Mouse (Mus musculus): ENCODE results near the gene Etv1. TPM values are rescaled to one million over a fixed set of nuclear protein-coding genes. Genes with fewer than 3 reads are reported as not detected.
A peak's percentile ranks its signal among the peaks of the same experiment; 100 is the strongest.
"Not testable (repeated sequence)": the region's sequence is repeated elsewhere in the genome, so short reads cannot be mapped to it uniquely, and the experiment has no call there.

Etv1 gene
- polyA plus RNA-seq, 1 experiment from 2014 or later = 18.5 TPM

DNA sequence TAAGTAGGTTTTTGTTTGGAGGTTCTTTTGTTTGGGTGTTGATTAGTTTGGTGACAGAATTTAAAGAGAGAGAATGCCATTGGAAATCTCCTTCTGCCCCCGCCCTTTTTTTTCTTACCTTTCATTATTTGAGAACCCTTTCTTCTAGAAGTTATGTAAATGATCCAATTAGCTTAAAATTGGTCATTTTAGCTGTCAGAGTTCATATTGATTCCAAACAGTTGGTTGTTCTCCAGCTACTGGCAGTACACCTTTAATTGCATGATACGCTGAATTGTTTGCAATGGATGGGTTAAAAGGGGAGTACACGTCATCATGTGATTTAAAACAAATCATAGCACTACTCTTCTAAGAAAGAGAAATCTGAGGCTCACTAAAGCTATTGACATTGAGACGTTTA is 55.4 kb downstream of the Etv1 start:
- Histone ChIP-seq H3K4me3 (no peak overlapping the region), H3K27ac (no peak overlapping the region), H3K4me1 (no peaks in the 10 kb centered on the region), H3K9me3 (no peaks in the 10 kb centered on the region), H3K27me3 (ENCODE audit: insufficient read depth, poor library complexity, severe bottlenecking) (no peaks in the 10 kb centered on the region), H3K36me3 (peaks cover 9% of the 10 kb centered on the region; the same call in 1 of the 2 replicates)
- DNase-seq (ENCODE audit: low spot score) = no peak
- WGBS = 86% methylated on average over 4 of the region's 4 CpGs

DNA sequence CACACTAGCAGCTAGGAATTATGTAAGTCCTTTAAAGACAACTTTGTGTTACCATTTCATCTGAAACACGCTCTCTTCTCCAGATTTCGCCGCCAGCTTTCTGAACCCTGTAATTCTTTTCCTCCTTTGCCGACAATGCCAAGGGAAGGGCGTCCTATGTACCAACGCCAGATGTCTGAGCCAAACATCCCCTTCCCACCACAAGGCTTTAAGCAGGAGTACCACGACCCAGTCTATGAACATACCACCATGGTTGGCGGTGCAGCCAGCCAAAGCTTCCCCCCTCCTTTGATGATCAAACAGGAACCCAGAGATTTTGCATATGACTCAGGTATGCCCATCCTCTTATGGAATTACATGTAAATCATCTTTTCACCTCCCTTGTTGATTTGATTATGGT is 55.8 kb downstream of the Etv1 start:
- H3K27ac ChIP-seq; H3K9me3 ChIP-seq; H3K36me3 ChIP-seq; H3K27me3 ChIP-seq (ENCODE audit: insufficient read depth, poor library complexity, severe bottlenecking); DNase-seq (ENCODE audit: low spot score); H3K4me1 ChIP-seq; H3K4me3 ChIP-seq: not testable (repeated sequence)
- WGBS = 92% methylated on average over 7 of the region's 8 CpGs

GRCm38 (mm10) chr12:38843801-38844295 is 64.7 kb downstream of the Etv1 start:
- Histone ChIP-seq H3K27me3 (ENCODE audit: insufficient read depth, poor library complexity, severe bottlenecking) (no peaks in the 10 kb centered on the region), H3K4me3 (no peak overlapping the region), H3K27ac (no peak overlapping the region), H3K4me1 (no peaks in the 10 kb centered on the region), H3K36me3 (no peaks in the 10 kb centered on the region), H3K9me3 (no peaks in the 10 kb centered on the region)
- 61% methylated on average over 1 of the region's 1 CpGs for WGBS
- DNase-seq (ENCODE audit: low spot score) = no peak

DNA sequence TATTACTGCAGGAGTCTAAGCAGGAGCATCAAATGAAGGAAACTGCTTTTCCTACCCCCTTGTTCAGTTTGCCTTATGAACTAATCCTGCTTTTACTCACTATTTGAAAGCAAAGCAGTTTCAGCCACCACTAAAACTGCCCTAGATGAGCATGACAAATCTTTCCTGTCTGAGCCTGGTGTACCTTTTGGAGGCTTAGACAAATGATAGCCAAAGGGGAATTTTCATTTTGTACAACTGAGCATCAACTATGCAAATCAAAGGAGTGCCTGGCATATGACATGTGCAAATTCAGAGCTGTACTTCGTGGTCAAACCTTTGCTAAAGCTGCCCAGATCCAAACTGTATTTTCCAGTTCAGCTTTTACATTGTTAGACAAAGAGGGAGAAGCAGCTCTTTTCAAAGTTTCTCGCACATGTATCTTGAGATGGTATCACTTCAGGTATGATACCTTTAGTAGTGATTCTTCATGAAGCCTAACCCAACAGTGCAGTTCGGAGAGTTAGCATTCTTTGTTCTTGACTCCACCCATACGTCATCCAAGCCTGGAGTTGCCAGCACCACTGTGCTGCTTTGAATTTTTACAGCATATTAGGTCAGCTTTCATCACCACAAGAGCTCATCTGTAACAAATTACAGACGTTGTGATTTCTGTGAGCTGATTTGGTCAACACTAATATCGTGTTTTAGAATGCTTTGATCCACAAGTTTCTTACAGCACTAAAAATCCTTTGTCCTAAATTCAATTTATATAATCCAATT is 68.5 kb downstream of the Etv1 start:
- Histone ChIP-seq H3K9me3 (no peaks in the 10 kb centered on the region), H3K4me3 (no peak overlapping the region), H3K36me3 (no peaks in the 10 kb centered on the region), H3K27me3 (ENCODE audit: insufficient read depth, poor library complexity, severe bottlenecking) (no peaks in the 10 kb centered on the region), H3K4me1 (no peaks in the 10 kb centered on the region), H3K27ac (no peak overlapping the region)
- no peak for DNase-seq (ENCODE audit: low spot score)
- 65% methylated on average over 6 of the region's 6 CpGs for WGBS

DNA sequence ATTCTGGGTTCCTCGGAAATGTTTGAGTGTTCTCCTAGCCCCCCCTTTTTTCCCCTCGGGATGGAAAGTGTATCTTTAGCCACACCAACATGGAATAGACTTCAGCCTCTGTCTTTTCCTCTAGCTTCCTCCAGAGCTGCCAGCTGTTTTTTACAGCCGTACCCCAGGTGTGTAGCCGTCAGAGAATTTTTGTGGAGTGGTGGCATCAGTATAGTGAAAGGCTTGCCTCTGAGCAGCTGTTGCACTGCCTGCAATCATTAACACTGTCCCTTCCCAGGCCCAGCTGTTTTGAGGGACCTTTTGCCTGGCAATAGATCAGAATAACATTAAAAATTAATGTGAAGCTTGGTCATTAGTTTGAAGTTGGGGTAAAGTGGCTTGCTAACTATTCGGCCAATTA is 70.8 kb downstream of the Etv1 start:
- no peak for DNase-seq (ENCODE audit: low spot score)
- Histone ChIP-seq H3K9me3 (no peaks in the 10 kb centered on the region), H3K4me3 (no peak overlapping the region), H3K36me3 (no peaks in the 10 kb centered on the region), H3K4me1 (no peaks in the 10 kb centered on the region), H3K27me3 (ENCODE audit: insufficient read depth, poor library complexity, severe bottlenecking) (no peaks in the 10 kb centered on the region), H3K27ac (no peak overlapping the region)
- 78% methylated on average over 5 of the region's 5 CpGs for WGBS

DNA sequence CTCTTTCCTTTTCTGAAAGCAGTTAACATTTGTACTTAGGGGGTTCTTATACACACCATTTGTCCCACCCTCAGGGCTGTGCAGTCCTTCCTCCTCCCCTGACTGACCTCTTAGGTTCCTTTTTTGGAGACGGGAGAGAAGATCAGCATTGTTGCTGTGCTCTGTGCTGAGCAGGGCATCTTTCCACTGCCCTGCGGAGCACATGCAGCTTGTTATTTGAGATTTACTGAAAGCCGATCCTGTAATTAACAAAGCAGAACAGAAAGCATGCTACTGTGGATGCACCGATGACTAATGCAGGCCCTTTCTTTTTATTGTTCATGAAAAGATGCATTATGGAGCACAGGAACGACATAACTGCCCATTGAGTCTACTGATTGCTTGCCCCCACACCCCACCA is 75.1 kb downstream of the Etv1 start:
- 69% methylated on average over 5 of the region's 5 CpGs for WGBS
- peaks cover 6% of the 10 kb centered on the region; the same call in 1 of the 2 replicates for H3K36me3 ChIP-seq
- no peak overlapping the region for H3K4me3 ChIP-seq
- H3K9me3 ChIP-seq = no peaks in the 10 kb centered on the region
- no peaks in the 10 kb centered on the region for H3K4me1 ChIP-seq
- no peaks in the 10 kb centered on the region for H3K27me3 ChIP-seq (ENCODE audit: insufficient read depth, poor library complexity, severe bottlenecking)
- no peak for DNase-seq (ENCODE audit: low spot score)
- no peak overlapping the region for H3K27ac ChIP-seq

DNA sequence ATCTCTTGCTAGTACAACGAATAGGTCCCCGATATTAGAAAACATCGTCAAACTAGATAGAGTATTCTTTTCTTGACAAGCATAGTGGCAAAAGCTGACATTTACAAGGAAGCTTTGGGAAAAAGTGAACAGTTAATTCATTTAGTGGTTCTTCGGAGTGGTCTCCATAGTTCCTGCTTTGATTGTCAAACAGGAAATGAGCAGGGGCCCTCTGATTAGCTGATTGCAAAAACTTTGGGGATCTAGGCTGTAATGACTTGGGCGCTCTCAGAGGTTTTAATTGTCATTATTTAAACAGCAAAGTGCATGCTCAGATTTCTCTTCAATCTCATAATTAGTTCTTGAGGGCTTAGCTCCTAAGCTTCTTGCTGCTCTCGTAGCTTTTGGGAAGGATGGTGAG is 75.6 kb downstream of the Etv1 start:
- Histone ChIP-seq H3K27me3 (ENCODE audit: insufficient read depth, poor library complexity, severe bottlenecking) (no peaks in the 10 kb centered on the region), H3K27ac (no peak overlapping the region), H3K36me3 (peaks cover 6% of the 10 kb centered on the region; the same call in 1 of the 2 replicates), H3K9me3 (no peaks in the 10 kb centered on the region), H3K4me3 (no peak overlapping the region), H3K4me1 (no peaks in the 10 kb centered on the region)
- whole genome bisulfite sequencing = 80% methylated on average over 6 of the region's 6 CpGs
- no peak for DNase-seq (ENCODE audit: low spot score)

GRCm38 (mm10) chr12:38859675-38860074 is 80.5 kb downstream of the Etv1 start:
- no peak overlapping the region for H3K4me3 ChIP-seq
- H3K27me3 ChIP-seq (ENCODE audit: insufficient read depth, poor library complexity, severe bottlenecking) = no peaks in the 10 kb centered on the region
- H3K4me1 ChIP-seq = no peaks in the 10 kb centered on the region
- H3K9me3 ChIP-seq = no peaks in the 10 kb centered on the region
- no peak overlapping the region for H3K27ac ChIP-seq
- DNase-seq (ENCODE audit: low spot score) = no peak
- H3K36me3 ChIP-seq = peaks cover 6% of the 10 kb centered on the region; the same call in 1 of the 2 replicates
- 85% methylated on average over 4 of the region's 4 CpGs for WGBS

DNA sequence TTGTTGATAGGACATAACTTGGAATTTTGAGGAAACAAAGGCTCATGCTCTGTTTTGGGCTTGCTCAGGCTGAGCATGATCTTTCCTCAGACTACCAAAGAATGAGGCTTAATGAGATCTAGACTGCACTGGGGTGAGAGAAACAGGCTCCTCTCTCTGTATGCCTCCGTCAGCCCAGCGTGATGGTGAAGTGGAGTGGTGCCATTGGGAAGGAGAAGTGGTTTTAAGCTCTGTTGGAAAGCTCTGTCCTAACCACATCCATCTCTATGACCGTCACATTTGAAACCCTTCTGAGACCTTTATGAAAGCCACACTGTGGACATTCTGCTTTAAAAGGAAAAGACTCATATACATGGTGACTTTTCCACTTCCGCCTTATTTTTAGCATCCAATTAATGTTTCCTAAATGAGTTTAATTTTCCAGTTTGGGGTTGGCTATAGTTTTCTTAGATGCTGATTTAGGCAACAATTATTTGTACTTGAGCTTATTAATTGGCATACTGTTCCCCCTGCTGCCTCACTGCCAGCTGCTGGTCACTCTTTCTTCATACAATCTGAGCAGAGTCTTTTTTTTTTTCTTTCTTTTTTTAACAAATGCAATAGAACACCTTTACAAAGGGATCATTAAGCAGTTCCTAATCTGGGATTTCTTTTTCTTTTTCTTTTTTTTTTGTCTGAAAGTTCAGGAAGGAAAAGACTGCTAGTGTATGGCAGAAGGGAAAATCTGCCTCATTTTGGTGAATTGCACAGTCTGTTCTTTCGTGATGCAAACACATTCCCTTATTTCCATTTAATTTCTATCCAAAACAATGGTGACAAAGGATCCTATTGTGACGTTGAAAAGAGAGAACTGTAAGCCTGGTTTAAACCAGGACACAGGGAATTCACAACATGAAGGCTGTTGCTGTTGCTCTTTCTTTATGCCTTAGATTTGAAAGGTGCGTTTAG is 81.3 kb downstream of the Etv1 start:
- Histone ChIP-seq H3K4me3 (no peak overlapping the region), H3K27ac (no peak overlapping the region), H3K27me3 (ENCODE audit: insufficient read depth, poor library complexity, severe bottlenecking) (no peaks in the 10 kb centered on the region), H3K36me3 (peaks cover 6% of the 10 kb centered on the region; the same call in 1 of the 2 replicates), H3K9me3 (no peaks in the 10 kb centered on the region), H3K4me1 (no peaks in the 10 kb centered on the region)
- DNase-seq (ENCODE audit: low spot score) = no peak
- WGBS = 83% methylated on average over 7 of the region's 7 CpGs

DNA sequence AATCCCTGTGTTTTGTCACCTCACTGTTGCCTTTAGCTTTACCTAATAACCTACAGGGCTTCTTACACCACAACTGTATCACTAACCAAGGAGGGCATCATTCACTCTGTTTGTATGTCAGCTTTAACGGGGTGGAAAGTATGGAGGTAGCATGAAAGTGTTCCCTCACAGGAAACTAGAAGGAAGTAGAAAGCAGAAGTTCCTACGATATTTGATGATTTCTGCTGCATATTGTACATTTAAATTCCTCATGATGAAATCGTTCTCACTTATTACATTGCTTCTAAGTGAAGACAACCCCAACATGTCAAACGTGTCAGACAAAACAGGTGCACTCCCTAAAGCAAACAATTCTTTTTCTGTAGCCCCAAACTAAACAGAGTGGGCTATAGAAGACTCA is 84.2 kb downstream of the Etv1 start:
- Histone ChIP-seq H3K27me3 (ENCODE audit: insufficient read depth, poor library complexity, severe bottlenecking) (no peaks in the 10 kb centered on the region), H3K36me3 (0 out of 2 replicates have a peak, but pooled peaks cover under 1% of the 10 kb centered on the region), H3K4me3 (no peak overlapping the region), H3K4me1 (no peaks in the 10 kb centered on the region), H3K27ac (no peak overlapping the region), H3K9me3 (no peaks in the 10 kb centered on the region)
- no peak for DNase-seq (ENCODE audit: low spot score)
- WGBS = 83% methylated on average over 4 of the region's 4 CpGs

GRCm38 (mm10) chr12:38863982-38864828 is 85.0 kb downstream of the Etv1 start:
- 74% methylated on average over 3 of the region's 3 CpGs for WGBS
- Histone ChIP-seq H3K4me3 (no peak overlapping the region), H3K36me3 (no peaks in the 10 kb centered on the region), H3K4me1 (no peaks in the 10 kb centered on the region), H3K27me3 (ENCODE audit: insufficient read depth, poor library complexity, severe bottlenecking) (no peaks in the 10 kb centered on the region), H3K27ac (no peak overlapping the region), H3K9me3 (no peaks in the 10 kb centered on the region)
- DNase-seq (ENCODE audit: low spot score) = no peak

GRCm38 (mm10) chr12:38874470-38874995 is 95.4 kb downstream of the Etv1 start:
- H3K9me3 ChIP-seq = no peaks in the 10 kb centered on the region
- no peak for DNase-seq (ENCODE audit: low spot score)
- peak overlapping the region; percentile 22; the same call in 1 of the 2 replicates for H3K27ac ChIP-seq
- H3K4me1 ChIP-seq = no peaks in the 10 kb centered on the region
- no peaks in the 10 kb centered on the region for H3K36me3 ChIP-seq
- no peak overlapping the region for H3K4me3 ChIP-seq
- no peaks in the 10 kb centered on the region for H3K27me3 ChIP-seq (ENCODE audit: insufficient read depth, poor library complexity, severe bottlenecking)
